Mouse (Mus musculus): ENCODE results near the gene Hjurp. TPM values are rescaled to one million over a fixed set of nuclear protein-coding genes. Genes with fewer than 3 reads are reported as not detected.

Gene Hjurp
- polyA plus RNA-seq, 1 experiment from 2014 or later = 174 TPM

DNA sequence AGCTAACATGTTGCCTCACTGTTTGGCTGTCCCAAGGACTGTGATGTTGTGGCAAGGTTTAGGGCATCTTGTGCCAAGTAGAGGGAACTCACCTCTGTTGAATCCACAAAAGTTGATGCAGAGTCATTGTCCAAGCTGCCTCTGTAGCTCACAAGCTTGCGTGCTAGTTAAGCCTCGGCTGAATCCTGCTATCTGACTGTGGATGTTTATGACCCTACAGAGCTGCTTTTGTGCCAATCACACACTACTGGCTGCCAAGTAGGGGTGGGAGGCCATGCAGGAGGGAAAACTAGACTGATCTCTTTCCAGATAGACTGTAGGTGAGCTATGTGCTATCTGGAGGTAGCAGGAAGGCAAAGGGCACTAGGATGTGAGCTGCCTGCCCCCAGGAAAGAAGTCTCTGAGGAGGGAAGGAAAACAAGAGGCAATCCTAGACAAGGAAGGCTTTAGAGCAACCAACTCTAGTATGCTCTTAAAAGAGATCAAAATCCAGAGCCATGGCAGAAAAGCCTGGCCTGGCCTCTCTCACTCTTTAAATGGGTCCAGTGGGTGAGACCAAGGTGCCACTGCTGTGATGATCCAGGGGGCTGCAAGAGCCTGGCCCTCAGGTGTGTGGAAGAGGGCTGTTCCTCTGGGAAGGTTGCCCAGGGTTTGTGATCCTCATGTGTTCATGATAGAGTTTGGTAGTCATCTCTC, 63.5 kb downstream of the Hjurp start:
- DNase-seq (ENCODE audit: low spot score) (peak; percentile 30), ATAC-seq (ENCODE audit: insufficient number of reproducible peaks, low FRiP score, low TSS enrichment, low read depth) (no peak)
- 78% methylated on average over 2 of the region's 2 CpGs for WGBS

DNA sequence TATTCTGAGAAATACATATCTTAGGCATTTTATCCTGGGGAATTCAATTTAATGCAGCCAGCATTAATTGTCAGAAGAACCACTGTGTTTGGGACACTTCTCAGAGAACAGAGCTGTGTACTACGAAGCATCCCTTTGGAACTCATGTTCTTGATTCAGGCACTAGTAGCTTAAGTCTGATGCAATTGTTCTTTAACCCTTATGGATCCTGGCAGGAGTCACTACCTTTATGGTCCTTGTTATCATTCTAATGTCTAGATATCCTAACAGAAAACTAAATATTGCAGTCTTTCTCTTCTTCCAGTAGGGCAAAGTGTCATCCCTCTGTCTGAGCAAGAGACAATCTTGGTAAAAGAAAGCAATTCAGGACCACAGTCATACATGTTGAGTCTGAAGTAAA, 64.4 kb downstream of the Hjurp start:
- DNase-seq (ENCODE audit: low spot score) = no peak
- no peaks in the 10 kb centered on the region for H3K4me1 ChIP-seq (ENCODE audit: control insufficient read depth, insufficient read depth, low read length)
- H3K27ac ChIP-seq (replicated peaks; ENCODE audit: low read depth, low read length) = no peak overlapping the region
- H3K27me3 ChIP-seq (ENCODE audit: control insufficient read depth, insufficient read depth, low read length) = no peaks in the 10 kb centered on the region
- no peak overlapping the region for H3K4me3 ChIP-seq (ENCODE audit: low read depth, low read length)
- no peak for ATAC-seq (ENCODE audit: insufficient number of reproducible peaks, low FRiP score, low TSS enrichment, low read depth)
- peaks cover 59% of the 10 kb centered on the region for H3K9me3 ChIP-seq (ENCODE audit: control insufficient read depth, low read length)
- 82% methylated on average over 1 of the region's 1 CpGs for WGBS
- no peak overlapping the region for H3K9ac ChIP-seq (ENCODE audit: low read length)
- H3K36me3 ChIP-seq (ENCODE audit: control insufficient read depth, insufficient read depth, low read length) = no peaks in the 10 kb centered on the region
- H3K4me2 ChIP-seq (ENCODE audit: low read depth, severe bottlenecking) = no peak overlapping the region

More for the DNA sequence above, 63.5 kb downstream of the Hjurp start:
- H3K36me3 ChIP-seq (ENCODE audit: control insufficient read depth, insufficient read depth, low read length) = no peaks in the 10 kb centered on the region
- H3K9me3 ChIP-seq (ENCODE audit: control insufficient read depth, low read length) = peaks cover 59% of the 10 kb centered on the region
- H3K4me1 ChIP-seq (ENCODE audit: control insufficient read depth, insufficient read depth, low read length) = no peaks in the 10 kb centered on the region
- no peak overlapping the region for H3K4me2 ChIP-seq (ENCODE audit: low read depth, severe bottlenecking)
- H3K9ac ChIP-seq (ENCODE audit: low read length) = no peak overlapping the region
- no peak overlapping the region for H3K4me3 ChIP-seq (ENCODE audit: low read depth, low read length)
- no peaks in the 10 kb centered on the region for H3K27me3 ChIP-seq (ENCODE audit: control insufficient read depth, insufficient read depth, low read length)
- H3K27ac ChIP-seq (replicated peaks; ENCODE audit: low read depth, low read length) = no peak overlapping the region

Other genes with a start within 250 kb of the Hjurp start
- not detected in 2 replicates for gene Ugt1a10, start 222.2 kb downstream of the Hjurp start, polyA plus RNA-seq (2014; fragmentation: Nextera tagmentation; extraction: Ambion mirVana)
- gene Ugt1a9, start 206.8 kb downstream of the Hjurp start, polyA plus RNA-seq (2014; fragmentation: Nextera tagmentation; extraction: Ambion mirVana) = not detected in 2 replicates
- gene Ugt1a8, start 189.8 kb downstream of the Hjurp start, polyA plus RNA-seq (2014; fragmentation: Nextera tagmentation; extraction: Ambion mirVana) = not detected in 2 replicates
- gene Ugt1a7c, start 182.6 kb downstream of the Hjurp start, polyA plus RNA-seq (2014; fragmentation: Nextera tagmentation; extraction: Ambion mirVana) = 0.79 and 1.0 TPM in 2 replicates
- not detected in 2 replicates for gene Ugt1a6b, start 174.4 kb downstream of the Hjurp start, polyA plus RNA-seq (2014; fragmentation: Nextera tagmentation; extraction: Ambion mirVana)
- gene Ugt1a6a, start 142.8 kb downstream of the Hjurp start, polyA plus RNA-seq (2014; fragmentation: Nextera tagmentation; extraction: Ambion mirVana) = 0.04 and 0.34 TPM in 2 replicates
- gene Ugt1a5, start 111.6 kb downstream of the Hjurp start, polyA plus RNA-seq (2014; fragmentation: Nextera tagmentation; extraction: Ambion mirVana) = not detected in 2 replicates
- gene Ugt1a2, start 77.0 kb downstream of the Hjurp start, polyA plus RNA-seq (2014; fragmentation: Nextera tagmentation; extraction: Ambion mirVana) = not detected in 2 replicates
- gene Dnajb3, start 71.9 kb downstream of the Hjurp start, polyA plus RNA-seq (2014; fragmentation: Nextera tagmentation; extraction: Ambion mirVana) = 10.7 and 12.8 TPM in 2 replicates
- gene Ugt1a1, start 65.7 kb downstream of the Hjurp start, polyA plus RNA-seq (2014; fragmentation: Nextera tagmentation; extraction: Ambion mirVana) = not detected in 2 replicates
- 1.6 and 1.9 TPM in 2 replicates for gene Mroh2a, start 50.6 kb downstream of the Hjurp start, polyA plus RNA-seq (2014; fragmentation: Nextera tagmentation; extraction: Ambion mirVana)
- gene Trpm8, start within 50 bp of the Hjurp start, polyA plus RNA-seq (2014; fragmentation: Nextera tagmentation; extraction: Ambion mirVana) = not detected in 2 replicates
- gene Spp2, start 129.3 kb upstream of the Hjurp start, polyA plus RNA-seq (2014; fragmentation: Nextera tagmentation; extraction: Ambion mirVana) = not detected in 2 replicates
- not detected in 2 replicates for gene Glrp1, start 232.4 kb upstream of the Hjurp start, polyA plus RNA-seq (2014; fragmentation: Nextera tagmentation; extraction: Ambion mirVana)